Mouse (Mus musculus) embryonic facial prominence, embryonic 13.5 days (tissue): ENCODE measurements around the gene Reps2. TPM values are rescaled to one million over a fixed set of nuclear protein-coding genes. Genes with fewer than 3 reads are reported as not detected.

Experiments used
- ATAC-seq: fragments of 200-750 bp; cut with Nextera tagmentation; 2 replicates; pipeline ENCODE4 v1.8.0; 2017; ENCODE audit warnings: low read depth; ENCODE audit not compliant: insufficient number of reproducible peaks, insufficient read depth, low FRiP score, low TSS enrichment
- H3K27ac ChIP-seq: fragments of 300-500 bp; sonication (generic); 2 replicates; pipeline ENCODE4 v1.5.1; 2015; ENCODE audit warnings: moderate library complexity, mild to moderate bottlenecking, inconsistent platforms
- H3K27me3 ChIP-seq: fragments of 300-500 bp; sonication (generic); 2 replicates; pipeline ENCODE4 v1.6.1; 2015; ENCODE audit warnings: mild to moderate bottlenecking, inconsistent platforms
- H3K36me3 ChIP-seq: fragments of 300-500 bp; sonication (generic); 2 replicates; pipeline ENCODE4 v1.6.1; 2015; ENCODE audit warnings: mild to moderate bottlenecking, inconsistent platforms
- H3K4me1 ChIP-seq: fragments of 300-500 bp; sonication (generic); 2 replicates; pipeline ENCODE4 v1.6.1; 2015; ENCODE audit warnings: inconsistent platforms
- H3K4me2 ChIP-seq: fragments of 300-500 bp; sonication (generic); 2 replicates; pipeline ENCODE4 v1.6.1; 2015; ENCODE audit warnings: moderate library complexity, mild to moderate bottlenecking, inconsistent platforms
- H3K4me3 ChIP-seq: fragments of 300-500 bp; sonication (generic); 2 replicates; pipeline ENCODE4 v1.5.1; 2015; ENCODE audit warnings: mild to moderate bottlenecking, inconsistent platforms
- H3K9ac ChIP-seq: fragments of 300-500 bp; sonication (generic); 2 replicates; pipeline ENCODE4 v1.6.1; 2015; ENCODE audit warnings: mild to moderate bottlenecking, inconsistent platforms
- H3K9me3 ChIP-seq: fragments of 300-500 bp; sonication (generic); 2 replicates; pipeline ENCODE4 v1.6.1; 2016; ENCODE audit warnings: inconsistent platforms
- WGBS: fragments of 180-500 bp; shearing (Covaris S2); methylation state at CpG from one replicate; pipeline ENCODE4 v1.1.7; 2015; ENCODE audit warnings: mixed read lengths; 5-methylcytosine and 5-hydroxymethylcytosine counted together
- polyA plus RNA-seq: library from polyadenylated mRNA; unstranded; fragments of >200 nt; fragmentation: Nextera tagmentation; extraction: Ambion mirVana; gene quantifications from 2 replicates; pipeline ENCODE4 v1.2.1, GENCODE M21; 2015

The Reps2 gene
- polyA plus RNA-seq, 1 experiment from 2014 or later, result 1.00 TPM

DNA sequence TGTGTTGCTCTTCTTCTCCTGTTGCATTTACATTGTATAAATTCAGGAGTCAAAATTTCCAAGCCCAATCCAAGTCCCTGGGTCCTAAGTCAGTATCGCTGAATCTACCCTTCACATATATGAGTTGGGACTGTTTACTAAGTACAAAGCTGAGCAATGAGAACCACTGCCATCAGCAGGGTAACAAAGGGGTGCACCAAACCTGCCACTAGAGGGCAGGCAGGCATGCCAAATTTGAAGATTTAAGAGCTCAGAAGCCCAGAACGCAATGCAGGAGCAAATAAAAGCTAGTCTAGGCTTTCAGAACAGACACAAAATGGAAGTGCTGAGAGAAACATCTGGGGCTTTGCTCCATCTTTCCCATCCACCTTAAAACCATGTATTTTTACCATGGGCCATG is 116.2 kb downstream of the Reps2 start:
- no peak overlapping the region for H3K27ac ChIP-seq
- ATAC-seq, result no peak
- H3K9ac ChIP-seq, result no peak overlapping the region
- no peak overlapping the region for H3K4me3 ChIP-seq
- no peak overlapping the region for H3K4me2 ChIP-seq
- H3K4me1 ChIP-seq, result no peaks in the 10 kb centered on the region
- no peaks in the 10 kb centered on the region for H3K9me3 ChIP-seq
- peaks cover 21% of the 10 kb centered on the region for H3K27me3 ChIP-seq
- WGBS, result 36% methylated on average over 2 of the region's 2 CpGs
- H3K36me3 ChIP-seq, result no peaks in the 10 kb centered on the region

GRCm38 (mm10) chrX:162521831-162522514 is 121.5 kb downstream of the Reps2 start:
- WGBS, result 58% methylated on average over 9 of the region's 9 CpGs
- Histone ChIP-seq H3K9ac (no peak overlapping the region), H3K27me3 (peaks cover 36% of the 10 kb centered on the region), H3K9me3 (no peaks in the 10 kb centered on the region), H3K36me3 (no peaks in the 10 kb centered on the region), H3K4me1 (no peaks in the 10 kb centered on the region), H3K4me3 (no peak overlapping the region), H3K27ac (no peak overlapping the region), H3K4me2 (no peak overlapping the region)
- ATAC-seq, result no peak

- Histone ChIP-seq H3K36me3 (no peaks in the 10 kb centered on the region), H3K4me1 (no peaks in the 10 kb centered on the region), H3K4me2 (no peak overlapping the region), H3K4me3 (no peak overlapping the region), H3K27ac (no peak overlapping the region), H3K9ac (no peak overlapping the region), H3K9me3 (no peaks in the 10 kb centered on the region), H3K27me3 (peaks cover 34% of the 10 kb centered on the region)
- ATAC-seq, result no peak
- WGBS, result 45% methylated on average over 4 of the region's 4 CpGs
Observed at GRCm38 (mm10) chrX:162521197-162521596, 122.3 kb downstream of the Reps2 start.

GRCm38 (mm10) chrX:162520374-162520773 is 123.1 kb downstream of the Reps2 start:
- H3K9ac ChIP-seq, result no peak overlapping the region
- H3K36me3 ChIP-seq, result no peaks in the 10 kb centered on the region
- H3K27ac ChIP-seq, result no peak overlapping the region
- no peak for ATAC-seq
- no peak overlapping the region for H3K4me2 ChIP-seq
- no peaks in the 10 kb centered on the region for H3K4me1 ChIP-seq
- H3K9me3 ChIP-seq, result no peaks in the 10 kb centered on the region
- H3K27me3 ChIP-seq, result peaks cover 33% of the 10 kb centered on the region
- 88% methylated on average over 2 of the region's 2 CpGs for WGBS
- H3K4me3 ChIP-seq, result no peak overlapping the region

- no peaks in the 10 kb centered on the region for H3K36me3 ChIP-seq
- no peak overlapping the region for H3K27ac ChIP-seq
- 50% methylated on average over 2 of the region's 2 CpGs for WGBS
- H3K27me3 ChIP-seq, result peaks cover 55% of the 10 kb centered on the region
- H3K4me2 ChIP-seq, result no peak overlapping the region
- no peak for ATAC-seq
- H3K4me1 ChIP-seq, result 0 out of 2 replicates have a peak, but pooled peaks cover 3% of the 10 kb centered on the region
- H3K9me3 ChIP-seq, result no peaks in the 10 kb centered on the region
- no peak overlapping the region for H3K9ac ChIP-seq
- H3K4me3 ChIP-seq, result no peak overlapping the region
Observed at GRCm38 (mm10) chrX:162510426-162510980, 132.9 kb downstream of the Reps2 start.

DNA sequence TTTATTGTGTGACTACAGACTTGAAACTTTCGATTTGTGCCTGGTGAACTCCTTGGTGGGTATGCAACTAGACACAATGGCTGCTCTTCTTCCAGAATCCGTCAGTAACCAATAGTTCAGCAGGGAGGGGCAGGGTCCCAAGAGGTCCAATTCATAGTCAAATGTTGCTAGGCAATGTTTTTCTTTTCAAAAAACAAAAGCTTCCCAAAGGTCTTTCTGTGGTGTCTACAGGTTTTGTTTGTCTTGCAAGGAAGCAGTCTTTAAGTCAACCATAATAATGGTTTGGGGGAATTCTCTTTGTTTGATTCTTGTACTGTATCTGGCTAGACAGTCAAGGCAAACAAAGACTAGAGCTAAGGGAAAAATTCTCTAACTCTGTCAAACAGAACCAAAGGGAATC is 138.3 kb downstream of the Reps2 start:
- Histone ChIP-seq H3K4me2 (no peak overlapping the region), H3K4me1 (0 out of 2 replicates have a peak, but pooled peaks cover 1% of the 10 kb centered on the region), H3K27ac (no peak overlapping the region), H3K9ac (no peak overlapping the region), H3K36me3 (no peaks in the 10 kb centered on the region), H3K27me3 (peaks cover 75% of the 10 kb centered on the region), H3K4me3 (no peak overlapping the region), H3K9me3 (no peaks in the 10 kb centered on the region)
- no peak for ATAC-seq
- 59% methylated on average over 2 of the region's 2 CpGs for WGBS

- H3K27ac ChIP-seq, result no peak overlapping the region
- H3K4me2 ChIP-seq, result no peak overlapping the region
- no peak overlapping the region for H3K4me3 ChIP-seq
- no peak for ATAC-seq
- WGBS, result 41% methylated on average over 2 of the region's 2 CpGs
- H3K9me3 ChIP-seq, result no peaks in the 10 kb centered on the region
- H3K9ac ChIP-seq, result no peak overlapping the region
- no peaks in the 10 kb centered on the region for H3K36me3 ChIP-seq
- H3K4me1 ChIP-seq, result no peaks in the 10 kb centered on the region
- peaks cover 62% of the 10 kb centered on the region for H3K27me3 ChIP-seq
Observed at GRCm38 (mm10) chrX:162503436-162503835, 140.0 kb downstream of the Reps2 start.

DNA sequence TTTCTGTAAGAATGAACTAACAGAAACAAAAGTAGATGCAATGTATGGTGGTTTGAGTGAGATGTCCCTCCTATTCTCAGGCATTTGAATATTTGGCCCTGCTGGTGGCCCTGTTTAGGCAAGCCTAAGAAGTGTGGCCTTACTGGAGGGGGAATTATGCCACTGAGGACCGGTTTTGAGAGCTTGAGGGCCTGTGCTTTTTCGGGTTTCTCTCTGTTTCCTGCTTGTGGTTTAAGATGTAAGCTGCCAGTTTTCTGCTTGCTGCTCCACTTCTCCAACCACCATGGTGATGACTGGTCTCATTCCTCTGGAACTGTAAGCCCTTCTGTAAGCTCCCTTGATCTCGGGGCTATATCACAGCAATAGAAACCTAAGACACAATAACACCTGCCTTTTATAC is 142.5 kb downstream of the Reps2 start:
- Histone ChIP-seq H3K27ac (no peak overlapping the region), H3K9me3 (no peaks in the 10 kb centered on the region), H3K4me2 (no peak overlapping the region), H3K27me3 (peaks cover 52% of the 10 kb centered on the region), H3K9ac (no peak overlapping the region), H3K36me3 (no peaks in the 10 kb centered on the region), H3K4me3 (no peak overlapping the region), H3K4me1 (no peaks in the 10 kb centered on the region)
- 63% methylated on average over 3 of the region's 3 CpGs for WGBS
- ATAC-seq, result no peak

GRCm38 (mm10) chrX:162496485-162496884 is 147.0 kb downstream of the Reps2 start:
- H3K4me2 ChIP-seq, result no peak overlapping the region
- WGBS, result 67% methylated on average over 2 of the region's 2 CpGs
- no peak for ATAC-seq
- H3K27ac ChIP-seq, result no peak overlapping the region
- no peaks in the 10 kb centered on the region for H3K36me3 ChIP-seq
- no peaks in the 10 kb centered on the region for H3K9me3 ChIP-seq
- no peak overlapping the region for H3K4me3 ChIP-seq
- peaks cover 47% of the 10 kb centered on the region for H3K27me3 ChIP-seq
- no peaks in the 10 kb centered on the region for H3K4me1 ChIP-seq
- no peak overlapping the region for H3K9ac ChIP-seq

GRCm38 (mm10) chrX:162488630-162489029 is 154.8 kb downstream of the Reps2 start:
- H3K9ac ChIP-seq, result no peak overlapping the region
- H3K27ac ChIP-seq, result no peak overlapping the region
- H3K9me3 ChIP-seq, result no peaks in the 10 kb centered on the region
- H3K36me3 ChIP-seq, result no peaks in the 10 kb centered on the region
- 38% methylated on average over 1 of the region's 1 CpGs for WGBS
- H3K4me1 ChIP-seq, result no peaks in the 10 kb centered on the region
- no peak overlapping the region for H3K4me3 ChIP-seq
- H3K4me2 ChIP-seq, result no peak overlapping the region
- no peak for ATAC-seq
- peaks cover 26% of the 10 kb centered on the region for H3K27me3 ChIP-seq

- H3K4me3 ChIP-seq, result no peak overlapping the region
- peaks cover 24% of the 10 kb centered on the region for H3K27me3 ChIP-seq
- H3K36me3 ChIP-seq, result no peaks in the 10 kb centered on the region
- no peaks in the 10 kb centered on the region for H3K4me1 ChIP-seq
- no peaks in the 10 kb centered on the region for H3K9me3 ChIP-seq
- no peak overlapping the region for H3K9ac ChIP-seq
- H3K27ac ChIP-seq, result no peak overlapping the region
- H3K4me2 ChIP-seq, result no peak overlapping the region
- ATAC-seq, result no peak
Observed at GRCm38 (mm10) chrX:162487734-162488133, 155.7 kb downstream of the Reps2 start.

DNA sequence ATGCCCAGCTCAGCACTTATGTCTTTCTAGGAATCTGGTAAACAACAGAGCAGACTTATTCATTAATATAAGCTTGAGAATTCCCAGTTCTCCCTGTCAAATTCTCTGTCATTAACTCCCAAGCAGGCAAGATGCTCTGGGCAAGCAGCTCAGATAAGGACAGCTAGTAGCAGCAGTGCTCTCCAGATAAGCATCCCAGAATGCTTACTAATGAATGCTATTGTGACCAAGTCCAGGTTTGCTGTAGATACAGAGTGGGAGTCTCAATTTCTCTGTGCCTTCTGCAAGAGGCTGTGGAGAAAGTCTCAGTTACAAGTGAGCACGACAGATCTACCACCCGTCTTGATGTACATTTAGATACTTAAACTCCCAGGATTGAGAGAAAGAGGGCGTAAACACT is 173.2 kb downstream of the Reps2 start:
- Histone ChIP-seq H3K4me1 (no peaks in the 10 kb centered on the region), H3K9ac (no peak overlapping the region), H3K27me3 (peaks cover 20% of the 10 kb centered on the region), H3K27ac (no peak overlapping the region), H3K4me3 (no peak overlapping the region), H3K4me2 (no peak overlapping the region), H3K9me3 (no peaks in the 10 kb centered on the region), H3K36me3 (no peaks in the 10 kb centered on the region)
- 76% methylated on average over 3 of the region's 3 CpGs for WGBS
- ATAC-seq, result no peak
